Mouse (Mus musculus): Measurements from ENCODE around the gene Mmp25. TPM values are rescaled to one million over a fixed set of nuclear protein-coding genes. Genes with fewer than 3 reads are reported as not detected.

Mmp25 gene
- polyA plus RNA-seq, 1 experiment, result not detected

DNA sequence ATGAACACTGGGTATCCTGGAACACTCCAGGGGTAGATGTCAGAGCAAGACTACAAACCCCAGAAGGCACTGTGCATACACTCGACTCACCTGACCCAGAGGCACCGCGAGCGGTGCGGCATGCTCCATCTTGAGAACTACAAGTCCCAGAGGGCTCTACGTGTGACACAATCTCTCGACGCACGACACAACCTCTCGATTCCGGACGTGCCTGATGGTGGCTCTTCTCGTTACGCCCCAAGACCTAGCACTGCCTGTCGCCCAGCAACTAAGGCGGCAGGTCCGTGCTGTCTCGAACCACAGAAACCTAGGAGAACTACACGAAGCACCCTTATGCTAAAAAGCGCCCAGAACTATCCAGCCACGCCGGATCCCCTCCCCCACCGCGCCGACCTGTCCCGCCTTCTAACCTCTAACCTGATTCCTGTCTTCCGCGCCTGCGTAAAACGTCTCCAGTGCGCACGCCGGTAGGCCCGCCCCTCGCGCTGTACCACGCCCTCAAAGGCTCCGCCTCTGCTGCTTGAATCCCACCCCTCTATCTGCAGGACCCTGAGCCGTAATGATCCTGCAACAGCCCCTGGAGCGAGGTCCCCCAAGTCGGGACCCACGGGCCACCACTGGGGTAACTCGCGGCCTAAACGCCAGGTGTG lies 28.5 kb upstream of the Mmp25 start, which contains the start of the genes Hcfc1r1 and Thoc6:
Gene Hcfc1r1, plus strand, starts transcription at position 173 of the 650 bp plus-strand sequence.
Gene Thoc6, minus strand, starts transcription at position 459 of the 650 bp plus-strand sequence.
- no peak for TF ChIP-seq GATA1 (IDR thresholded peaks at IDR 0.05; ENCODE audit: low read length)

DNA sequence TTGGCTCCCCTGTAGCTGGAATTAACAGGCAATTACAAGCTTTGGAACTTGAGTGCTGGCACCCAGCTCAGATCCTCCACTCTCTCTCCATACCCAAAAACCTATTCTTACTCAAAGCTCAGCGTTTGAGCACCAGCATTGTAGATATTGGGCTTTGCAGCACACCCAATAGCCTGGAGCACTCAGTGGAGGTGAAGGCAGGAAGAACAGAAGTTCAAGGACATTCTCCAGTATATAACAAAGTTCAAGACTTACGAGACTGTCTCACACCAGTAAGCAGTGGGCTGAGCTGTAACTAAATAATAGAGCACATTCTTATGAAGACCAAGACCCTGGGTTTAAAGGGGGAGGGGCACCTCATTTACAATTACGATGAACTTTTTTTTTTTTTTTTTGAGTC lies 27.7 kb upstream of the Mmp25 start:
- no peak for TF ChIP-seq GATA1 (IDR thresholded peaks at IDR 0.05; ENCODE audit: low read length)

DNA sequence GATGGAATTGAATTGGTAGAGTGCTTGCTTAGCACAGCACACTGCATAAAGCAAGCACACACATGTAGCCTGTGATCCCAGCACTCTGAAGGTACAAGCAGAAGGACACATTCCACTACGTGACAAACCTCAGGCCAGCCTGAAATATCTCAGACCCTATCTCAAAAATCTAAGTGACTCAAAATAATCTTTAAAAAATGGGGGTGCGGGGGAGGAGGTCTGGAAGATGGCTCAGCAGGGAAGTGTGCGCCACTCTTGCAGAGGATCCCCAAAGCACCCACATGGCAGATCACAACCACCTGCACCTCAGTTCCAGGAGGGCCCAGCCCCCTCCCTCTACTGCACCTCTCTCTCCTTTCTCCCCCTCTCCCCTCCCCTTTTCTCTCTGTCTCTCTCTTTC lies 26.4 kb upstream of the Mmp25 start:
- no peak for TF ChIP-seq GATA1 (IDR thresholded peaks at IDR 0.05; ENCODE audit: low read length)

DNA sequence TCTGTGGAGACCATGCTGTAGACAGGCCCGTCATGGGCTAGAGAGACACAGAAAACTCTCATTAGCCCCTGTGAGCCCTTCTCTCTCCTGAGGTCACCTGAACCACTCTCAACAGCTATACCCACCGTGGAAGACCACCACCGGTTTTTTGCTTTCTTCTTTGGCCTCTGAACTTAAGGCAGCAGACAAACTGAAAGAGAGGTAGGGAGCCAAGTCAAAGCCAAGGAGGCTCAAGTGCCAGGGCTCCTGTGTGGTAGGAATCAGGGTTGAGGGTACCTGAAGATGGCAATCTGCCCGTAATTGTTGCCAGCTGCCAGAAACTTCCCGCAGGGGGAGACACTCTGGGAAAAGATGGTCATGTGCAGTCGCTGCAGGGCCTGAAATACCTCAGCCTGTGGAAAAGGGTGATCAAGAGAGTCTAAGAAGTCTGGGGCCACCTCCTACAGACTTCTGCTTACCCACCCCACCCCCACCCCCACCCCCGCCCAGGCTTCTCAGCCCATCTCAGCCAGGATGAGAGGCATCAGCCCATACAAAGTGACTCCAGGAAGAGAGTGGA lies 25.5 kb upstream of the Mmp25 start:
- no peak for TF ChIP-seq GATA1 (IDR thresholded peaks at IDR 0.05; ENCODE audit: low read length)

DNA sequence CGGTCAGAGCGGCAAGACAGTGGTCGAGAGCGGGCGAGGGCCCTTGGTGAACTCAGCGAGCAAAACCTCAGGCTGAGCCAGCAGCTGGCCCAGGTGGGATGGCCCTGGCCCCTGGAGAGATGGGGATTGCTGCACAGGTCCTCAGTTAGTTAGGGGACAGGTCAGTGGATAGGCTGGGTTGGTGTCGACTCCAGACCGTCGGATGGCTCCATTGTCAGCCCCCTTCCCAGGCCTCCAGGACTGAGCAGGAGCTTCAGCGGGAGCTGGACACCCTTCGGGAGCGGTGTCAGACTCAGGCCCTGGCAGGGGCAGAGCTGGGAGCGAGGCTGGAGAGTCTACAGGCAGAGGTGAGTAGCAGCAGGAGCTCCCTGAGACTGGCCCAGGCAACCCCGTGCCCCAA lies 20.4 kb upstream of the Mmp25 start:
- no peak for TF ChIP-seq GATA1 (IDR thresholded peaks at IDR 0.05; ENCODE audit: low read length)

DNA sequence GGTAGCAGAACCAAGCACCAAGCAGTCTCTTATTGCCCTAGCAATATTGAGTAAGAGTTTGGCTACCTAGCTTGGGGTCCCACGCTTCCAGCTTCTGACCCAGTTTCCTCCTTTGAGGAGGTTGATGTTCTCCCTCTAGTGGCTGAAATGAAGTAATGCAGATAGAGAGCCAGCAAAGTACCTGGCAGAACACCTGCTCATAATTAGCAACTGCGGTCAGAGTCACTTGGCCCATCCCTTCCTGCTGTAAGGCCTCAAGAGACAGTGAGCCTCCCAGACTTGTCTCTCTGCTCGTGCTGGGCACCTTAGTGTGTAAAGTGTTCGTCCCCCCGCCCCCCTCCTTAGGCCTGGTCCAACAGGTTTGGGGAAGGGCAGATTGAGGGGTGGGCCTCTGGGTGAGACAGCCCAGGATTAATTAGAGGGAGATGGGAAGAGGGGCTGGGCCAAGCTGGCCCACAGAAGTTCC lies 19.5 kb upstream of the Mmp25 start:
- TF ChIP-seq GATA1 (IDR thresholded peaks at IDR 0.05; ENCODE audit: low read length), result no peak

DNA sequence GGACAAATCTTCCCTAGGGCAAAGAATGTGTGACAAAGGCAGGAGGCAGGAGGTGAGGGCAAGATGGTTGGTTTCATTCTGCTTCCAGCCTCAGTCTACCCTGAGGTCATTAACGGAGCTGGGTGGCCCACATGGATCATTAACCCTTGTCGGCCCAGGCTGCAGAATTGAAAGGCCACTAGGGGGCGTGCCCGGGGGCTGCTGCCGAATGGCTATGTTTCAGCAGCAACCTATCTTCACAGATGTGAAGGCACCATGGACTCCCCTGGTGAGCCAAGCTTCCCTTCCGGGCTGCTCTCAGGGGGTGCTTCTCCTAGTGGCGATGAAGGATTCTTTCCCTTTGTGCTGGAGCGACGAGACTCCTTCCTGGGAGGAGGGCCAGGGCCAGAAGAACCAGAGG lies 16.4 kb upstream of the Mmp25 start:
- TF ChIP-seq GATA1 (IDR thresholded peaks at IDR 0.05; ENCODE audit: low read length), result no peak

DNA sequence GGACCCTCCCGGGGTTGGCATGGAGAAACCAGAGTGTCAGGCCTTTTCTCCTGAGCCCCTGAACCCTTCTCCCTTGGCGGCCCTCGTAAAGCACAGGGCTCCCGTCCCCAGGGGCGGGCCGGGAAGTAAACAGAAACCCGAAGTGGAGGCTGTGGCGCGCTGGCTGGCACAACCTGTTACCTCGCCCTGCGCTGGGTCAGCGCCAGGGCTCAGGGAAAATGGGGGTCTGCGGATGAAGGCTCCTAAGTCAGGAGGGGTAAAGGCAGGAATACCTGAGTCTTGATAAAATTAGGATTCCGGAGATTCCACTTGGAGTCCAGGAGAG lies 15.8 kb upstream of the Mmp25 start:
- TF ChIP-seq GATA1 (IDR thresholded peaks at IDR 0.05; ENCODE audit: low read length), result no peak

DNA sequence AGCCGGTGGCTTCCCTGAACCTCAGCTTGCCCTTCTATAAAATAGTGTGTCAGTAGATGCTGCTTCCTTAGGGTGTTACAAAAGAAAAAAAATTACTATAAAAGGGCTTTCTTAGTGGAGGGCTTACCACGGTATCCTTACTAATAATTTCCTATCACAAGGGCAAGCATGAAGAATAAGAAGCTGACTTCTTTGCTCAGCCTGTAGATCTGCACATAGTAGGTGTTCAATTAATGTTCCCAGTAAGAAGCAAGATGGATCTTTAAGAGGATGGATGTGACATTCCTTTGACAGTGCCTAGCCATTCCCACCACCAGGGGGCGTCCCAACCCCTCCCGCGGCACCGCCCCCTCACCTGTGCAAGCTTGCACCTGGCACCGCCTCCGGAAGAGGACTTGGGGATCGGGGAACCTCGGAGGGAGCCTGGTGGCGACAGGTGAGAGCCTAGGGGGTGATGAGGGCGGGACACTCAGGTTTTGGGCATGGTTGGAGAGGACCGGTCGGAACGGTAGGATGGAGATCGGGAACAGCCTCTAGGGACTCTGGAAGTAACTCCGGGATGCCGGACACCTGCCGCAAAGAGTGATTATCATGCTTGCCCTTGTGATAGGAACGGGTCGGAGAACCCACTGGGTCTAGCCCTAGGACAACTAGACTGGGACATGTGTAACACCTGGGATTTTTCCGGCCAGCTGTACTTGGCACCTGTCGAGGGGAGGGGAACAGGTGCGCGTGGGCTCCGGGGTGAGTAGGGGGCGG lies 15.2 kb upstream of the Mmp25 start, which contains the start of gene Bicdl2:
Gene Bicdl2, plus strand, starts transcription at position 390 of the 759 bp plus-strand sequence.
- no peak for TF ChIP-seq GATA1 (IDR thresholded peaks at IDR 0.05; ENCODE audit: low read length)

DNA sequence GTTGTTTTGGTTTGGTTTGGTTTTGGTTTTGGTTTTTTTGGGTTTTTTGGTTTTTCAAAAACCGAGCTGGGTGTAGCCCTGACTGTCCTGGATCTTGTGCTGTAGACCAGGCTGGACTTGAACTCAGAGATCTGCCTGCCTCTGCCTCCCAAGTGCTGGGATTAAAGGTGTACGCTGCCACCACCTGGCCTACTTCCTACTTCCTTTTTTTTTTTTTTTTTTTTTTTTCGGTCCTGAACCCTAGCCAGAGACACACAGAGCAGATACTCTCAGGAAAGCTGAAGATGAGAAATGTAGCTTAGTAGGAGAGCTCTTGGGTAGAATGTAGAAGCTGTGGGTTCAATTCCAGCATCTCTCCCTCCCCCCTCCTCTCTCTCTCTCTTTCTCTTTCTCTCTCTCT lies 13.4 kb upstream of the Mmp25 start:
- no peak for TF ChIP-seq GATA1 (IDR thresholded peaks at IDR 0.05; ENCODE audit: low read length)

DNA sequence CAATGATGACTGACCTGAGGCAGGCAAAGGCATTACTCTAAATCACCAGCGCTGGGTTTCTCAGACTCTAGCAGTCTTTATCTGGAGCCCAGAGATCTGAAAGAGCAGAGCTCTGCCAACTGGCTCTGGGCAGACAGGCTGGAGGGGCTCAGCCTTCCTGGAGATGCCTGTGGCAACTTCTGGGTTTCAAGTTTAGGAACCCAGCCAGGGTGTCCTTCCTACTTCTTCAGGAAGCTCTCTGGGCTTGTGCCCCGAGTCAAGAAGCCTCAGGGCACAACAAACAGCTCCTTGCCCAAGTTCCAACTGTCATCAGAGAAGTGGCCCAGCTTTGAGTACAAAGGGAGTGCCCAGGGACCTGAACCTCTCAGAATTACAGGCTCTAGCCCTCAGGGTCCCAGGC lies 9.3 kb upstream of the Mmp25 start:
- no peak for TF ChIP-seq GATA1 (IDR thresholded peaks at IDR 0.05; ENCODE audit: low read length)

DNA sequence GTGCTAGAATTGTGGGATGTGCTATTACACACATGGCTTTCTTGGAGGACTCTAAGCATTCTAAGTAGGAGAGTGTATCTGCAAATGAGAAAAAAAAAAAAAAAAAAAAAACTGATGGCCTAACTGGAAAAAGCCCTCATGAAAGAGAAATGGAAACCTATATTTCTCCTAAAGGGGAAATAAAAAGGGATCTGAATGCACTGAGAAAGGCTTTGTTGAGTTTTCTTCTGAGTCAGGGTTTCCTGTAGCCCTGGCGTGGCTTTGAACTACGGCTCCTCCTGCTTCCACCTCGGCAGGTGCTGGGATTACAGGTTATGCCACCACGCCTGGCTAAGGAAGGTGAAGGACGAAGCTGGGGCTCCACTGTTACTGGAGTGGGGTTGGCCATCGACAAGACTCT lies 8.9 kb upstream of the Mmp25 start:
- TF ChIP-seq GATA1 (IDR thresholded peaks at IDR 0.05; ENCODE audit: low read length), result no peak

DNA sequence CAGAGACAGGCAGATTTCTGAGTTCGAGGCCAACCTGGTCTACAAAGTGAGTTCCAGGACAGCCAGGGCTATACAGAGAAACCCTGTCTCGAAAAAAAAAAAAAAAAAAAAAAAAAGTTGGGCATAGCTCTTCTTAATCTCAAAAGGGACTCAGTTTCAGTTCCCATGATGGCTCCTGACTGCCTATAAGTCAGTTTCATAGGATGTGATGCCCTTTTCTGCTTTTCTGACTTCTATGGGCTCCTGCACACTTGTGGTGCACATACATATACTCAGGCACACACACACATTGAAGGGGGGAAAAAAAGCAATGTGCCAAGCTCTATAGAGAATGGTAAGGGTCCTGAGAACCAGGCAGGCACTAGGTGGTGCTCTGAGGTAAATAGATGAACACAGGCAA lies 8.2 kb upstream of the Mmp25 start:
- no peak for TF ChIP-seq GATA1 (IDR thresholded peaks at IDR 0.05; ENCODE audit: low read length)

DNA sequence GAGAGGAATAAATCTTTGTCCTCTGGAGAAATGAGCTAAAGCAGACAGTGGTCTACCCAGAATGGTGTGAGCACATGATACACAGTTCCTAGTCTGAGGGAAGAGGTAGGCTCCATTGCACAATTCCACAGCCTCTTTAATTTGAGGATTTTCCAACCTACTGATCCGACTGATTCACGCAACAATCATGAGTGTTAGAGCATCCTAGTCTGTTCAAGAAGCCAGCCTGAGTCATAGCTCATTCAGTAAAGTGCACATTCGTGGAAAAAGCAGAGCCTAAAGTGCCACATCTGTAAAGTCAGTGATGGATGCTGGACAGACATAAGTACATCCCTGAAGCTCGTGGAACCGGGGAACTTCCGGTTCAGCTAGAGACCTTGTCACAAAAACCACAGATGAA lies 6.3 kb upstream of the Mmp25 start:
- TF ChIP-seq GATA1 (IDR thresholded peaks at IDR 0.05; ENCODE audit: low read length), result no peak

DNA sequence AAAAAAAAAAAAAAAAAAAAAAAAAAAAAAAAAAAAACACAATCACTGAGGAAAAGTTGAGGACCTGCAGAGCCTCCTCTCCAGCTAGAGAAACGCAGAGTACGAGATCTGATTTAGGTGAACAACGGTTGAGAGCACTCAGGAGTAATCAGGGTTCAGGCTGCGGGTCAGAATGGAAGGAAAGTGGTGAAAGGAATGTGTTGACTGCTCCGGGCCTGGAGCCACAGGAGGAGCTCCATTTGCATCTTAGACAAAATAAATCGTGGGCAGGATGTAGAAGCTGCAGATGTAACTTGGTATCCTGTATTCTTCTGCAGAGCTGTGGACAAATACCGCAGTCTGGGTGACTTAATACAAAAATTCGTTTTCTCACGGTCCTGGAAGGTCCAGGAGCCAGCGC lies 817 bp upstream of the Mmp25 start:
- no peak for TF ChIP-seq GATA1 (IDR thresholded peaks at IDR 0.05; ENCODE audit: low read length)

DNA sequence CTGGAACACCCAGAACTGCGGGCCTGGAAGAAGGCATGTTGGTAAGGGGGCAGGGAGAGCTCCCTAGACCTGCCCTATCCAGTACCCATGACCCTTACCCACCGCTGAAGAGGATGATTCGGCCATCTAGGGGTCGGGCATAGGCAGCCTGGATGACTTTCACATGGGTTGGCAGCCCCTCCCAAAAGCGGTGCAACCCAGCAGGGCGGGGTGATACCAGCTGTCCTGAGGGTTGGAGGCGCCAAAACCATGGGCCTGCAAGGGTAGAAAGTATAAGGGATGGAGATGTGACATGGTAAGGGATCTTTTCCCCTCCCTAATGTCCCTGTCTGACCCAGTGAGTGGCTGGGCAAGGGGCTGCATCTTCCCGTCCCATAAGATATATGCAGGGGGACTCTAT lies 13.8 kb downstream of the Mmp25 start:
- TF ChIP-seq GATA1 (IDR thresholded peaks at IDR 0.05; ENCODE audit: low read length), result no peak

Measured in G1E-ER4 (cell line).